Mouse (Mus musculus) stomach, postnatal 0 days (tissue): ENCODE data around the gene Apoa5. TPM values are rescaled to one million over a fixed set of nuclear protein-coding genes. Genes with fewer than 3 reads are reported as not detected.

ENCODE experiments used
- ATAC-seq: fragments of 200-750 bp; cut with Nextera tagmentation; 2 replicates; pipeline ENCODE4 v1.8.0; 2017; ENCODE audit not compliant: low FRiP score, low TSS enrichment
- DNase-seq: peaks from one replicate; pipeline ENCODE4 v3.0.0-alpha.2; 2016; ENCODE audit warnings: low spot score
- H3K27ac ChIP-seq: fragments of 300-500 bp; sonication (generic); replicated peaks from 2 replicates; pipeline ENCODE4 v1.5.1; 2014; ENCODE audit warnings: mild to moderate bottlenecking, control low read depth
- H3K27me3 ChIP-seq: fragments of 300-500 bp; sonication (generic); 2 replicates; pipeline ENCODE4 v1.6.1; 2014; ENCODE audit warnings: low read length; ENCODE audit not compliant: control insufficient read depth, insufficient read depth
- H3K36me3 ChIP-seq: fragments of 300-500 bp; sonication (generic); 2 replicates; pipeline ENCODE4 v1.6.1; 2014; ENCODE audit warnings: low read length, mixed read lengths; ENCODE audit not compliant: control insufficient read depth, insufficient read depth
- H3K4me1 ChIP-seq: fragments of 300-500 bp; sonication (generic); replicated peaks from 2 replicates; pipeline ENCODE4 v1.6.1; 2014; ENCODE audit warnings: antibody characterized with exemption; ENCODE audit not compliant: control insufficient read depth, insufficient read depth
- H3K4me2 ChIP-seq: fragments of 300-500 bp; sonication (generic); replicated peaks from 2 replicates; pipeline ENCODE4 v1.6.1; 2014; ENCODE audit warnings: low read depth, mild to moderate bottlenecking, control low read depth, moderate library complexity
- H3K4me3 ChIP-seq: fragments of 300-500 bp; sonication (generic); 2 replicates; pipeline ENCODE4 v1.5.1; 2014; ENCODE audit warnings: low read depth, low read length, control low read depth
- H3K9ac ChIP-seq: fragments of 300-500 bp; sonication (generic); 2 replicates; pipeline ENCODE4 v1.6.1; 2014; ENCODE audit warnings: mild to moderate bottlenecking, low read length, control low read depth, mixed read lengths
- H3K9me3 ChIP-seq: fragments of 300-500 bp; sonication (generic); 2 replicates; pipeline ENCODE4 v1.6.1; 2016; ENCODE audit warnings: low read length; ENCODE audit not compliant: control insufficient read depth
- CTCF ChIP-seq: IDR thresholded peaks from 2 replicates; pipeline ENCODE4 v1.5.1; 2016; ENCODE audit warnings: antibody characterized with exemption, low read depth, mild to moderate bottlenecking, moderate library complexity
- EP300 ChIP-seq: optimal IDR thresholded peaks from 2 replicates; pipeline ENCODE3; 2016; ENCODE audit warnings: antibody characterized with exemption
- WGBS: fragments of 180-500 bp; shearing (Covaris S2); extraction: QIAGEN DNeasy Blood & Tissue Kit; methylation state at CpG from one replicate; pipeline ENCODE4 v1.1.7; 2014; 5-methylcytosine and 5-hydroxymethylcytosine counted together
- polyA plus RNA-seq: library from polyadenylated mRNA; unstranded; fragments of >200 nt; fragmentation: Nextera tagmentation; extraction: Ambion mirVana; gene quantifications from 2 replicates; pipeline ENCODE4 v1.2.1, GENCODE M21; 2015

Apoa5 gene
- polyA plus RNA-seq, 1 experiment from 2014 or later: 0.47 TPM

- H3K27me3 ChIP-seq: no peaks in the 10 kb centered on the region
- H3K9ac ChIP-seq: peak overlapping the region; percentile 38; the same call in 1 of the 2 replicates
- no peaks in the 10 kb centered on the region for H3K36me3 ChIP-seq
- WGBS: 15% methylated on average over 37 of the region's 37 CpGs
- no peak overlapping the region for H3K27ac ChIP-seq
- no peaks in the 10 kb centered on the region for H3K9me3 ChIP-seq
- H3K4me3 ChIP-seq: peak overlapping the region; percentile 26; the same call in 1 of the 2 replicates
- TF ChIP-seq CTCF: peak; percentile 92
- no peak for TF ChIP-seq EP300
- 0 out of 2 replicates have a peak, but pooled peaks cover 2% of the 10 kb centered on the region for H3K4me1 ChIP-seq
- peak; percentile 87 for ATAC-seq
- DNase-seq: peak; percentile 91
- peak overlapping the region; percentile 58 for H3K4me2 ChIP-seq
Measured at GRCm38 (mm10) chr9:46229573-46230449, 38.6 kb upstream of the Apoa5 start.

- Histone ChIP-seq H3K36me3 (no peaks in the 10 kb centered on the region), H3K27me3 (no peaks in the 10 kb centered on the region), H3K9me3 (no peaks in the 10 kb centered on the region), H3K4me1 (0 out of 2 replicates have a peak, but pooled peaks cover 2% of the 10 kb centered on the region), H3K4me2 (peak overlapping the region; percentile 58), H3K27ac (no peak overlapping the region), H3K9ac (peak overlapping the region; percentile 38; the same call in 1 of the 2 replicates), H3K4me3 (peak overlapping the region; percentile 26; the same call in 1 of the 2 replicates)
- TF ChIP-seq EP300 (no peak), CTCF (no peak)
- ATAC-seq (no peak), DNase-seq (no peak)
- WGBS: 17% methylated on average over 13 of the region's 13 CpGs
Measured at GRCm38 (mm10) chr9:46230450-46230975, 37.9 kb upstream of the Apoa5 start.

DNA sequence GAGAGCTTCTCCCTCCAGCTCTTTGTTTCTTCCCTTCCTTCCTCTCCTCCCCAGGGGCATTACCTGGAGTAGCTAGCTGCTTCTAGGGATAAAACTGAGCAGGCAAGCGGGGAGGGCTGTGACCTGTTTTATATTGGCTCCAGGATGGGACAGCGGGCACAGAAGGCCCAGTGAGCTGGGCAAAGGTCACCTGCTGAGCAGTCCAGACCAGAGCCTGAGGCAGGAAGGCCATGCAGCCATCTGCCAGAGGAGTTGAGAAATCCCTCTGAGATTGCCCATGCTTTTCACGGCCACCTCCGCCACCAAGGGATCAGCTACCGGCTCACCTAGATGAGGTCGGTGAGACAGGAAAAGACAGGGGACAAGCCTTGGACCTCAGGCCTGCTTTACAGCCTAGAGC is 33.2 kb upstream of the Apoa5 start:
- H3K36me3 ChIP-seq: no peaks in the 10 kb centered on the region
- WGBS: 83% methylated on average over 6 of the region's 6 CpGs
- DNase-seq (no peak), ATAC-seq (no peak)
- no peak overlapping the region for H3K27ac ChIP-seq
- H3K9ac ChIP-seq: no peak overlapping the region
- TF ChIP-seq CTCF: no peak
- no peak for TF ChIP-seq EP300
- no peak overlapping the region for H3K4me2 ChIP-seq
- no peaks in the 10 kb centered on the region for H3K4me1 ChIP-seq
- no peaks in the 10 kb centered on the region for H3K27me3 ChIP-seq
- no peaks in the 10 kb centered on the region for H3K9me3 ChIP-seq
- no peak overlapping the region for H3K4me3 ChIP-seq

DNA sequence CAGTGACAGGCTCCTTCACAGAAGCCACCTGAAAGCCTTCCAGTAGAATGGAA is 33.0 kb upstream of the Apoa5 start, which contains the start of gene Apoc3:
TSS of gene Apoc3 (minus strand) at position 41 of the 53 bp plus-strand sequence.
- DNase-seq (no peak), ATAC-seq (no peak)
- Histone ChIP-seq H3K36me3 (no peaks in the 10 kb centered on the region), H3K9ac (no peak within 1 kb of the TSS), H3K4me3 (no peak within 1 kb of the TSS), H3K27me3 (no peaks in the 10 kb centered on the region), H3K27ac (no peak within 1 kb of the TSS), H3K9me3 (no peaks in the 10 kb centered on the region), H3K4me1 (no peaks in the 10 kb centered on the region), H3K4me2 (no peak within 1 kb of the TSS)
- TF ChIP-seq CTCF (no peak), EP300 (no peak)

- ATAC-seq (no peak), DNase-seq (no peak)
- WGBS: 52% methylated on average over 4 of the region's 4 CpGs
- no peak overlapping the region for H3K4me3 ChIP-seq
- TF ChIP-seq CTCF (no peak), EP300 (no peak)
- no peak overlapping the region for H3K4me2 ChIP-seq
- no peaks in the 10 kb centered on the region; the same call in 1 of the 2 replicates for H3K4me1 ChIP-seq
- no peaks in the 10 kb centered on the region for H3K27me3 ChIP-seq
- no peak overlapping the region for H3K9ac ChIP-seq
- no peaks in the 10 kb centered on the region for H3K36me3 ChIP-seq
- no peaks in the 10 kb centered on the region for H3K9me3 ChIP-seq
- H3K27ac ChIP-seq: no peak overlapping the region
Measured at GRCm38 (mm10) chr9:46235649-46236048, 32.8 kb upstream of the Apoa5 start.

DNA sequence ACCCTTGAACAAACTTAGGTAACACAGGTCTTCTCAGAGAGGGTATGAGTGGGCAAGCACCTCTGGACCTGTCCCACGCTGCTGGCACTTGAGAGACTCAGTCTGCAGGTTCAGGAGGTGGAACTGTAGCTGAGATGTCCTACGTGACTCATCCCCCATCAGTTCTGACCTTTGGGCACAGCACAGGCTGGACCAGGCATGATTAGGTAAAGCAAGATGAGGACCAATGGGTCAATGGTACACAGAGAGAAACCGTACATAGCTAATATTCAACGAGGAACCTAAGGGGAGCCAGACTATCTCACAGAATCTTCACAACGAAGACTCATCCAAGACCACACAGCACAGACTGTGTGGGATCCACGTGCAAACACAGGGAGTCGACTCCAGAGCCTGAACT is 29.6 kb upstream of the Apoa5 start:
- no peaks in the 10 kb centered on the region for H3K36me3 ChIP-seq
- WGBS: 81% methylated on average over 7 of the region's 7 CpGs
- H3K4me1 ChIP-seq: no peaks in the 10 kb centered on the region; the same call in 1 of the 2 replicates
- H3K9me3 ChIP-seq: no peaks in the 10 kb centered on the region
- no peak overlapping the region for H3K4me3 ChIP-seq
- H3K9ac ChIP-seq: no peak overlapping the region
- no peak overlapping the region for H3K27ac ChIP-seq
- H3K27me3 ChIP-seq: no peaks in the 10 kb centered on the region
- DNase-seq: no peak
- H3K4me2 ChIP-seq: no peak overlapping the region
- no peak for ATAC-seq
- no peak for TF ChIP-seq CTCF
- no peak for TF ChIP-seq EP300
